8 mouse cellular contexts compared by ENCODE assay signal in genomic region chr5:124046741-124047401, GRCm38 (mm10). TPM values are rescaled to one million over a fixed set of nuclear protein-coding genes. Genes with fewer than 3 reads are reported as not detected.
A peak's percentile ranks its signal among the peaks of the same experiment; 100 is the strongest.
DNase-seq lines count a peak whose midpoint lies in the region; TF ChIP-seq lines count a peak whose summit lies in the region.

No protein-coding gene starts in this region.

- peak overlapping the region; percentile 5; the same call in 1 of the 2 replicates for H3K27ac ChIP-seq in embryonic fibroblast, embryonic 13.5 days (ENCODE audit: insufficient read depth, low read length)

- H3K4me1 ChIP-seq in embryonic fibroblast, embryonic 13.5 days (ENCODE audit: control insufficient read depth, insufficient read depth, low read length): peaks cover 6% of the 10 kb centered on the region

- peak; percentile 47 to 50 for DNase-seq in cerebellum, postnatal 14 days
- no peak for DNase-seq in cerebellum, adult 8-10 months
- DNase-seq in 3T3-L1 (ENCODE audit: low read depth, low spot score): peak; percentile 98
- peak; percentile 64 for DNase-seq in lung, postnatal 25 days (ENCODE audit: low spot score)
- DNase-seq in MN1 (ENCODE audit: low spot score): no peak
- no peak for DNase-seq in layer of hippocampus, postnatal 14 days (ENCODE audit: low spot score in 2 of 2)
- no peak for DNase-seq in layer of hippocampus, adult 9-10 months (ENCODE audit: low spot score)

- no peak for TF ChIP-seq CTCF in embryonic fibroblast, embryonic 13.5 days (IDR thresholded peaks at IDR 0.05; ENCODE audit: borderline replicate concordance, insufficient read depth, low read length)

- H3K4me3 ChIP-seq in embryonic fibroblast, embryonic 13.5 days (ENCODE audit: insufficient read depth, low read length): no peak overlapping the region

- TF ChIP-seq POLR2A in embryonic fibroblast, embryonic 13.5 days (IDR thresholded peaks at IDR 0.05; ENCODE audit: low read depth, low read length): no peak

RNA-seq across cellular contexts. Expression of gene Vps37b, which starts 14.8 kb away (rescaled TPM):
- 12.6 and 13.1 TPM in 2 replicates for polyA plus RNA-seq in embryonic fibroblast, embryonic 13.5 days (2011; ENCODE audit: insufficient read length, low read depth, missing spikeins)
- 10 to 100 TPM; 35.9 to 41.0 TPM for total RNA-seq in layer of hippocampus, postnatal 14 days (2021)

RNA-seq across cellular contexts. Expression of gene Abcb9, which starts 48.7 kb away (rescaled TPM):
- 2.6 and 3.8 TPM in 2 replicates for polyA plus RNA-seq in embryonic fibroblast, embryonic 13.5 days (2011; ENCODE audit: insufficient read length, low read depth, missing spikeins)
- 10 to 100 TPM; 29.3 to 33.3 TPM for total RNA-seq in layer of hippocampus, postnatal 14 days (2021)

Comparison
In these comparisons a context has a peak if more than half of its experiments do, and no peak if none do; other contexts are left out.
1. DNase-seq: peak in cerebellum, postnatal 14 days (2 of 2), 3T3-L1 (single experiment) and lung, postnatal 25 days (single experiment); none in cerebellum, adult 8-10 months (single experiment), MN1 (single experiment), layer of hippocampus, postnatal 14 days (0 of 2) and layer of hippocampus, adult 9-10 months (single experiment).